In genomic region chr1:7298921-7299685, GRCm38 (mm10) we compare ENCODE assay signal across 7 mouse cellular contexts.
A peak's percentile ranks its signal among the peaks of the same experiment; 100 is the strongest.
DNase-seq lines count a peak whose midpoint lies in the region; TF ChIP-seq lines count a peak whose summit lies in the region.
"Not testable (repeated sequence)": the region's sequence is repeated elsewhere in the genome, so short reads cannot be mapped to it uniquely, and the experiment has no call there.

No protein-coding gene starts in this region.

- H3K4me3 ChIP-seq in ES-Bruce4 (ENCODE audit: low read depth, low read length); ES-E14 (ENCODE audit: insufficient read depth in 1 of 2, low read depth in 1 of 2, low read length in 2 of 2, poor library complexity in 1 of 2, severe bottlenecking in 1 of 2); kidney, adult 2 months (ENCODE audit: insufficient read depth, low read depth, low read length): not testable (repeated sequence)

- TF ChIP-seq EP300 in ES-Bruce4 (IDR thresholded peaks at IDR 0.05; ENCODE audit: insufficient read depth, low read depth, low read length), result peak; percentile 78

- H3K9me3 ChIP-seq in ES-Bruce4 (replicated peaks; ENCODE audit: control insufficient read depth, insufficient read depth, low read length, poor library complexity, severe bottlenecking), result peaks cover 43% of the 10 kb centered on the region
- H3K9me3 ChIP-seq in ES-E14 (ENCODE audit: control insufficient read depth, insufficient read depth, low read depth, low read length), result not testable (repeated sequence)

- in situ Hi-C loops in ES-E14 (cut with MboI; ENCODE audit: low sequenced_read_pairs in 2 of 2, unreplicated experiment in 2 of 2), result not testable (repeated sequence)

- H3K4me1 ChIP-seq in ES-Bruce4 (ENCODE audit: control insufficient read depth, insufficient read depth, low read length); ES-E14 (ENCODE audit: control insufficient read depth in 2 of 2, insufficient read depth in 2 of 2, low read length in 2 of 2, poor library complexity in 1 of 2); kidney, adult 2 months (ENCODE audit: control insufficient read depth, insufficient read depth, low read length): not testable (repeated sequence)

- H3K9ac ChIP-seq in ES-Bruce4 (ENCODE audit: low read depth, poor library complexity, severe bottlenecking); ES-E14 (ENCODE audit: insufficient read depth, low read depth, low read length, poor library complexity, severe bottlenecking): not testable (repeated sequence)

- not testable (repeated sequence) for H3K36me3 ChIP-seq in ES-Bruce4 (ENCODE audit: control insufficient read depth, insufficient read depth, low read length, poor library complexity, severe bottlenecking); ES-E14 (ENCODE audit: control insufficient read depth, insufficient read depth, low read length, poor library complexity, severe bottlenecking); kidney, adult 2 months (ENCODE audit: control insufficient read depth, insufficient read depth, low read length)

- TF ChIP-seq POLR2A in ES-Bruce4 (IDR thresholded peaks at IDR 0.05; ENCODE audit: insufficient read depth, low read length); kidney, adult 2 months (IDR thresholded peaks at IDR 0.05; ENCODE audit: low read depth, low read length): not testable (repeated sequence)

- H3K27me3 ChIP-seq in ES-Bruce4 (ENCODE audit: control insufficient read depth, insufficient read depth, low read length, poor library complexity, severe bottlenecking); kidney, adult 2 months (replicated peaks; ENCODE audit: control insufficient read depth, insufficient read depth, low read length): not testable (repeated sequence)

- peak overlapping the region; percentile 70 for H3K27ac ChIP-seq in ES-Bruce4 (ENCODE audit: insufficient read depth, low read length)
- H3K27ac ChIP-seq in ES-E14 (ENCODE audit: insufficient read depth, low read depth, low read length, poor library complexity, severe bottlenecking), result peak overlapping the region; percentile 66; the same call in 1 of the 2 replicates
- not testable (repeated sequence) for H3K27ac ChIP-seq in kidney, adult 2 months (ENCODE audit: insufficient read depth, low read depth, low read length)

- WGBS in kidney, adult 2 months, result 75% methylated on average over 9 of the region's 9 CpGs

- TF ChIP-seq CTCF in ES-Bruce4 (IDR thresholded peaks at IDR 0.05; ENCODE audit: low read depth, low read length); kidney, adult 2 months (conservative IDR thresholded peaks at IDR 0.05; ENCODE audit: insufficient read depth, insufficient read length, low read depth, low read length): not testable (repeated sequence)

- DNase-seq in ES-CJ7 (ENCODE audit: low read depth, low spot score) (peak; percentile 54), R1 (ENCODE audit: low read depth, low spot score) (peak; percentile 82), ZHBTc4 (ENCODE audit: low read depth, low spot score) (peak; percentile 60)
- DNase-seq in ES-E14 (ENCODE audit: low read depth, low spot score), result not testable (repeated sequence)
- peak; percentile 7 for DNase-seq in kidney, adult 2 months
- DNase-seq in kidney, adult 9 months, result peak; percentile 13
